Mouse (Mus musculus): ENCODE measurements at regions not wholly inside any gene's neighbourhood (a gene's known extent, or its start where the extent isn't known, plus 50 kb on each side); places are given as distances from the start of the nearest gene placed in this dataset.

DNA sequence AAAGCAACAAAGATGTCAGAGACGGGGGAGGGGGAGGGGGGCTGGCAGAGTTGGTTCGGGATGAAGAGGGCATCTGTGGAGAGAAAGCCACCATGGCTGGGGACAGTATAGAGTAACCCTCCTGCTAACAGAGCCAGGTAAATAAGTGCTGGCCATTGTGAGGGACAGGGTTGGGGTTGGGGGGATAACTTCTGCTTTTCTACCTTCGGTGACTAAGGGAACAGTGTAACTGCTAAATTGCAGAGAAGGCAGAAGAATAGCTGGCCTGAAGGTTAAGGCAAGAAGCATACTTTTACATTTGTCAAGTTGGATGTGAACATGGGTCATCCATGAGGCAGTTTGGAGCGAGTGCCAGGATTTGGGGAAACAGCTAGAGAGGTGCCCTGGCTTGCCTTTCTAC, 395.1 kb downstream of the H2al1j start:
- TF ChIP-seq EP300 (IDR thresholded peaks at IDR 0.05; ENCODE audit: low read depth) (no peak), CTCF (IDR thresholded peaks at IDR 0.05; ENCODE audit: low read depth) (no peak)

All from liver, embryonic 14.5 days (tissue).